Mouse (Mus musculus): ENCODE results near the gene Ercc2. TPM values are rescaled to one million over a fixed set of nuclear protein-coding genes. Genes with fewer than 3 reads are reported as not detected.

Ercc2 gene
- polyA plus RNA-seq, 1 experiment: 60.3 TPM

- TF ChIP-seq GATA1 (IDR thresholded peaks at IDR 0.05; ENCODE audit: low read length): no peak
These were observed 26.8 kb upstream of the Ercc2 start for GRCm38 (mm10) chr7:19354991-19355390.

- no peak for TF ChIP-seq GATA1 (IDR thresholded peaks at IDR 0.05; ENCODE audit: low read length)
These were observed 25.5 kb upstream of the Ercc2 start for GRCm38 (mm10) chr7:19356311-19356710.

GRCm38 (mm10) chr7:19357381-19358375, 24.1 kb upstream of the Ercc2 start:
- TF ChIP-seq GATA1 (IDR thresholded peaks at IDR 0.05; ENCODE audit: low read length): no peak

- TF ChIP-seq GATA1 (IDR thresholded peaks at IDR 0.05; ENCODE audit: low read length): no peak
These were observed 23.2 kb upstream of the Ercc2 start for GRCm38 (mm10) chr7:19358634-19359033.

GRCm38 (mm10) chr7:19359299-19359891, 22.4 kb upstream of the Ercc2 start, which contains the start of the genes Cd3eap and Ppp1r13l:
Gene Cd3eap (minus strand): TSS chr7:19359483.
Gene Ppp1r13l (plus strand): TSS chr7:19359749.
- no peak for TF ChIP-seq GATA1 (IDR thresholded peaks at IDR 0.05; ENCODE audit: low read length)

- no peak for TF ChIP-seq GATA1 (IDR thresholded peaks at IDR 0.05; ENCODE audit: low read length)
These were observed 21.7 kb upstream of the Ercc2 start for GRCm38 (mm10) chr7:19359892-19360641.

- TF ChIP-seq GATA1 (IDR thresholded peaks at IDR 0.05; ENCODE audit: low read length): no peak
These were observed 20.9 kb upstream of the Ercc2 start for GRCm38 (mm10) chr7:19360944-19361343.

- no peak for TF ChIP-seq GATA1 (IDR thresholded peaks at IDR 0.05; ENCODE audit: low read length)
These were observed 20.1 kb upstream of the Ercc2 start for GRCm38 (mm10) chr7:19361720-19362119.

- TF ChIP-seq GATA1 (IDR thresholded peaks at IDR 0.05; ENCODE audit: low read length): no peak
These were observed 19.5 kb upstream of the Ercc2 start for GRCm38 (mm10) chr7:19362276-19362675.

- no peak for TF ChIP-seq GATA1 (IDR thresholded peaks at IDR 0.05; ENCODE audit: low read length)
These were observed 17.9 kb upstream of the Ercc2 start for GRCm38 (mm10) chr7:19363881-19364280.

- no peak for TF ChIP-seq GATA1 (IDR thresholded peaks at IDR 0.05; ENCODE audit: low read length)
These were observed 16.4 kb upstream of the Ercc2 start for GRCm38 (mm10) chr7:19365376-19365775.

GRCm38 (mm10) chr7:19368380-19368779, 13.4 kb upstream of the Ercc2 start:
- no peak for TF ChIP-seq GATA1 (IDR thresholded peaks at IDR 0.05; ENCODE audit: low read length)

- TF ChIP-seq GATA1 (IDR thresholded peaks at IDR 0.05; ENCODE audit: low read length): no peak
These were observed 11.9 kb upstream of the Ercc2 start for GRCm38 (mm10) chr7:19369823-19370425.

GRCm38 (mm10) chr7:19373367-19373766, 8.4 kb upstream of the Ercc2 start:
- TF ChIP-seq GATA1 (IDR thresholded peaks at IDR 0.05; ENCODE audit: low read length): no peak

- no peak for TF ChIP-seq GATA1 (IDR thresholded peaks at IDR 0.05; ENCODE audit: low read length)
These were observed 6.4 kb upstream of the Ercc2 start for GRCm38 (mm10) chr7:19375368-19375767.
